Mouse (Mus musculus) right cerebral cortex, postnatal 4 days (tissue): Measurements from ENCODE around the gene Dennd4b.

Experiments used
- DNase-seq: peaks from one replicate; pipeline ENCODE4 v3.0.0-alpha.2; 2022

The Dennd4b gene

DNA sequence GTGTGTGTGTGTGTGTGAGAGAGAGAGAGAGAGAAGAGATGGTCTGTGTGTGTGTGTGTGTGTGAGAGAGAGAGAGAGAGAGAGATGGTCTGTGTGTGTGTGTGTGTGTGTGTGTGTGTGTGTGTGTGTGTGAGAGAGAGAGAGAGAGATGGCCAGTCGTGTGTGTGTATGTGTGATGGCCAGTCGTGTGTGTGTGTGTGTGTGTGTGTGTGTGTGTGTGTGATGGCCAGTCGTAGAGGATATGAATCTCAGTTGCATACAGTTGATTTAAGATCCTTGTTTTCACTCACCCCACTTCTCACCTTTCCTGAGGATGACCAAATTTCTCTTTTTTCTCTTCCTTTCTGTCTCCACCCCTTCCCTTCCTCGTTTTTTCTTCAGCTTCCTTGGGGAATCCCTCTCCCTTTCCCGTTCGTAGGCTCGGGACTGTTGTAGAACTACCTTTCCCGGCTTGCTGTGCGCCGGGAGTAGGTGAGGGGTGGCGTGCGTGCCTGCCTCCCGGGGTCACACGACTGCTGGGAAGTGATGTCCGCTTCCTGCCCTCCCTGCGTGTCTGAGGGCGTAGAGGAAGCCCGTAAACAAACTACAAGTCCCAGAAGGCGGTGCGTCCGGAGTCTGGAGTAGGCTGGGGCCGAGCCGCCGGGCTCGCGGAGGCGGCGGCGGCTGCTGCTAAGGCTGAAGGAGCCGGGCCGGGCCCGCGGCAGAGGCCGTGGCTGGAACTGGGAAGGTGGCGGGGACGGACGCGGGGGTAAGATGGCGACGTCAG, 11.1 kb upstream of the Dennd4b start, which contains the start of gene Crtc2:
Gene Crtc2 (plus strand): TSS at position 511 of the 766 bp plus-strand sequence.
- peak; percentile 88 for DNase-seq

DNA sequence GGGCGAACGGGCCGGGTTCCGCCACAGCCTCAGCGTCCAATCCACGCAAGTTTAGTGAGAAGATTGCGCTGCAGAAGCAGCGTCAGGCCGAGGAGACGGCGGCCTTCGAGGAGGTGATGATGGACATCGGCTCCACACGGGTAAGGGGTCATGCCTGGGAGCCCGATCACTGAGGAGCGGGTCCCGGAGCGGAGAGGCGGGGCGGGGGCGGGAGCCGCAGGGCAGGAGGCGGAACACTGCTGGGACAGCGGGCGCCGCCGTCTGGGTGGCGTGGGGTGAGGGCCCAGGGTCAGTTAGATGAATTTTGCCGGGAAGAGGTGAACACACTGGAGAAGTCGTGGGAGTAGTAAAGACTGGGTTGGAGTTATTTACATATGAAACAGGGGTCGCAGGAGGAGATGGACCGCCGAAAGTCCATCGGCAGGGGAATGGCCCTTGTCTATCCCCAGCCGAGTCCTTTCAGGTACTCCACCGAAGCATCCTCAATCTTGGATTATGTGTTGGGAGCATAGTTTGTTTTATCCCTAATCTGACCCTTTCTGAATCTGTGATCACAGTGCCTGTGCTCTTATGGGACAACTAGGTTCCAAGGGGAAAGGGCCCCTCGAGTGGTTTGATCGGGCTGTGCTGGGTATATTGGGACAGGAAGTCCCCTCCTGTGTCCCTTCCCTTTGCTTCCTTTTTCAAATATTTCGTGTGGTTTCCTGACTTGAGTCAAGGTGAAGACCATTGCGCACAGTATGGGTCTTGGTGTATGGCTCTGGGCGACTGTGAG, 10.4 kb upstream of the Dennd4b start:
- no peak for DNase-seq

GRCm38 (mm10) chr3:90255194-90255565, 9.8 kb upstream of the Dennd4b start:
- DNase-seq: no peak

DNA sequence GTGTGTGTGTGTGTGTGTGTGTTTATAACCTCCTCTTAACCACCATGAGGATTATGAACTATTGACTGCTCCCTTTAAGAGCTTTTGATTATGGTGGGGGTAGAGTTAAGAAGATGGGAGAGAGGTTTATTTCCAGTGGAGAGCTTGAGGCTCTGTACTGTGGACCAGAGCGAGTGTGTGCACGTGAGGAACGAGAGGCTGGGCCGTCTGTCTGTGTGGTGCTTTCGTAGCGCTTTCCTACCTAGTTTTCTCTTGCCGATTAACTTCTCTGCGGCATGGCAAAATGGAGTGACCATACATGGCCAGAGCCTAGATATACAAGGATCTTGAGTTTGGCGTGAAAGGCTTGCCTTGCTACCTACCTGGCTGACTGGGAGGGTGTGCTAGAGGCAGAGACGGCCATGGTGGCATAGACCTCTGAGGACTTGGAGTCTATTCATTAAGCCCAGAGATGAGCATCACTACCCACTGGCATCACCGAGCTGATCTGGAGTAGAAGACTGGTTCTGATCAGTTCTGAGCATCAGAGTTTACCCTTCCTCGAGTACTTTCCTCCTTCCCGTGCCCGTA, 9.1 kb upstream of the Dennd4b start:
- no peak for DNase-seq

DNA sequence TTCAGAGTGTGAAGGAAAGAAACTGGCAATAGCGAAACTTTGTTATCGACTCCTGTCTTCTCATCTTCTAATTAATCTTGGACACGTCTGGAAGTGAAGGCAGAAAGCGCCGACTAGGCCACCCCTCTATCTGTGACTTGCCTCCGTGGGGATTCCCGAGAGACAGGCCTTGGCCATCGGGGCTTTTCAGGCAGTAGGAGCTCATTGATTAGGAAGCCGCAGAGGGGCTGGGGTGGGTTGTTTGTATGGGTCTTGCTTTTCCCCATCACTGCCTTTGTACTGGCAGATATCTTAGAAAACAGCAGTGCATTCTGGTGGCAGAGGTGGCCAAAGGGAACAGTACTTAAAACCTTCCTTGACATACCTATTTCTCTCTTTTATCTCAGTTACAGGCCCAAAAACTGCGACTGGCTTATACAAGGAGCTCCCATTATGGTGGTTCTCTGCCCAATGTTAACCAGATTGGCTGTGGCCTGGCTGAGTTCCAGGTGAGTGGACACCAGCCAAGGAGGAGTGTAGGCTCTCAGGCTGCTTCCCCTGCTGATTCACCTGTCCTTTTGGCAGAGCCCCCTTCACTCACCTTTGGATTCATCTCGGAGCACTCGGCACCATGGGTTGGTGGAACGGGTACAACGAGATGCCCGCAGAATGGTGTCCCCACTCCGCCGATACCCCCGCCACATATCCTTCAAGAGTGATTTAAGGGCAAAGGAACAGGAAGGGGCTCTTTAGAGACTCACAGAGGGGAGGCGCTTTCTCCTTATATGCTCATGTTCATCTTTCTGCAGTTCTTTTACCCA, 8.1 kb upstream of the Dennd4b start:
- peak; percentile 32 for DNase-seq

- DNase-seq: no peak
Observed at GRCm38 (mm10) chr3:90258521-90258920, 6.5 kb upstream of the Dennd4b start.

GRCm38 (mm10) chr3:90263121-90263771, 1.7 kb upstream of the Dennd4b start:
- DNase-seq: no peak

DNA sequence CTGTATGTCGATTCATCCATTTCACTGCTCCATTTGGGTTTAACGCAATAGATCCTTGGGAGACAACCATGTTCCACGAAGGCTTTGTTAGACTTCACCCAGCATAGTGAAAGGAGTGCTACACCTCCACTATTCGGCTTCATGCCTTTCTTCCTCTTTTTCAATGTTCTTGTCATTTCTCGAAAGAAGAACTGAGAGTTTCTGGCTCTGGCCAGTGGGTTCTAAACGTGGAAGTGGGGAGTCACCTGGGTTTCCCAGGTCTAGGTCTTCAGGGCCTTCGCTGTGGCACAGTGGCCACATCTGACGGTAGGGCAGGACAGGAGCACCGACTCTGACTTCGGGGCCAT, 325 bp upstream of the Dennd4b start:
- no peak for DNase-seq

GRCm38 (mm10) chr3:90265932-90266741, 1.2 kb downstream of the Dennd4b start:
- no peak for DNase-seq

- DNase-seq: no peak
Observed at GRCm38 (mm10) chr3:90266901-90267775, 2.2 kb downstream of the Dennd4b start.

- DNase-seq: no peak
Observed at GRCm38 (mm10) chr3:90268190-90268589, 3.2 kb downstream of the Dennd4b start.

GRCm38 (mm10) chr3:90268971-90269370, 4.0 kb downstream of the Dennd4b start:
- DNase-seq: no peak

GRCm38 (mm10) chr3:90270784-90271183, 5.8 kb downstream of the Dennd4b start:
- DNase-seq: no peak

DNA sequence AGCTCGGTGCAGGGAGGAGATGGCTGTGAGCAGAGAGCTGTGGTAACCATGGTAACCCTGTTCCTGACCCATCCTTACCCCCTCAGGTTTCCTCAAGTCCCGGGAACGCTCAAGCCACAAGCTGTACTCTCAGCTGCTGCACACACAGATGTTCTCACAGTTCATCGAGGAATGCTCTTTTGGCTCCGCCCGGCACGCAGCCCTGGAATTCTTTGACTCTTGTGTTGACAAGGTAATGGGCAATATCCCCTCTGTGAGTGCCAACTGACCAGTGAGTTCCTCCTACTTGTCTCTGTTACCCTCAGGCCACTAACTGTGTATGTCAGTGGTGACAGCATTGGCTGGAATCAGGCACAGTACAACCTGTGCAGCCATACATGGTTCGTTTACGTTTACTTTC, 7.2 kb downstream of the Dennd4b start:
- no peak for DNase-seq

- DNase-seq: no peak
Observed at GRCm38 (mm10) chr3:90273855-90274254, 8.9 kb downstream of the Dennd4b start.

DNA sequence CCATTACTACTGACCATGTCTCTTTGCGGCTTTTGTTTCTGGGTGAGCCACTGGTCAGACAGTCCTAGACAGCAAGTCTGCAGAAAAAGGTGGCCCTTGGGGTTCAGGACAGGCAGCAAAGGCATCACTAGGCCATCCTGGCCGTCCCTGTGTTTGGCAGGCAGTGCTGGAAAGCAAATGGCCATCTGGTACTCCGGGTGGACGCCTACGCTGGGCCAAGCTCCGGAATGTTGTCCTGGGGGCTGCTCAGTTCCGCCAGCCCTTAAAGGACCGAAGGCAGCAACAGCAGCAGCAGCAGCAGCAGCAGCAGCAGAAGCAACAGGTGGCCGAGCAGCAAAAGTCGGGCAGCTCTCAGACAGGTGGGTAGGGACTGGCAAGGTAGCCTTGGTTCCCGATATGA, 10.3 kb downstream of the Dennd4b start:
- DNase-seq: no peak

GRCm38 (mm10) chr3:90276858-90277257, 11.9 kb downstream of the Dennd4b start:
- DNase-seq: no peak

DNA sequence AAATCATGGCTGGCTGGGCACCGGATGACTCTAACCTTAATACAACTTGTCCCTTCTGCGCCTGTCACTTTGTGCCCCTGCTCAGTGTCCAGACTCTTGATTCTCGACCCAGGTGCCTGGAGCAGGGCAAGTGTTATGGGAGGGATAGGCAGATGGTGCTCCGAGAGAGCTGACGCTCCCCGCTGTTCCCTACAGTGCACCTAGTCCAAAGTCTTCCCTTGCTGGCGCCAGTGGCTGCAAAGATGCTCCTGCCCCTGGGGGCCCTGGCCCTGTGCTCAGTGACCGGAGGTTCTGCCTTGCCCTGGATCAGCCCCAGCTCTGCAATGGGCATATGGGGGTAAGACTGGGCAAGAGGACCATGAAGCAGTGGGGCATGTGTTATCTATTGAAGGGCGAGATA, 12.8 kb downstream of the Dennd4b start:
- DNase-seq: no peak

- no peak for DNase-seq
Observed at GRCm38 (mm10) chr3:90278211-90278610, 13.2 kb downstream of the Dennd4b start.

DNA sequence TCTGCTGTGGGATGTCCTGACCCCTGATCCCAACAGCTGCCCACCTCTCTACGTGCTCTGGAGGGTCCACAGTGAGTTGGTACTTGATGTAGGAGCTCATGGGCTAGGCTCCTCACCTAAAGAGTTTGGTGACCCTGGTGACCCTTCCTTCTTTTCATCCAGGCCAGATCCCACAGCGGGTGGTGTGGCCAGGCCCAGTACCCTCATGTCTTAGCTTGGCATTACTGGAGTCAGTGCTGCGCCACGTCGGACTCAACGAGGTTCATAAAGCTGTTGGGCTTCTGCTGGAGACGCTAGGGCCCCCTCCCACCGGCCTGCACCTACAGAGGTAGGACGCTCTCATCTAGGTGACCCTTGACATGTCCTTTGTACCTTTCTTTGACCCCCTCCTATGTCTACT, 14.2 kb downstream of the Dennd4b start:
- DNase-seq: no peak

DNA sequence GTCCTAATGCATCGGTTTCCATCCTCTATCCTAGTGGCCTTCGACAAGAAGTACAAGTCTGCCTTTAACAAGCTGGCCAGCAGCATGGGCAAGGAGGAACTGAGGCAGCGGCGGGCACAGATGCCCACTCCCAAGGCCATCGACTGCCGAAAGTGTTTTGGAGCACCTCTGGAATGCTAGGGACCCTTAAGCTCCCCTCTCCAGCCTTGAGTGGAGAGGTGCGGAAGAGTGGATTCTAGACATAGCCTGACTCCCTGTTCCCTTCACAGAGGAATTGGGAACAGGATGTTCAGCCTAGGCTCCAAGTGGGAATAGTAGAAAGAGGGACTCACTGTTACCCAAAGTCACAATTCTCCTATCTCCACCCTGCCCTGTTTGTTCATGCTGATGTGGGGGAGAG, 14.8 kb downstream of the Dennd4b start:
- no peak for DNase-seq
